In the genomic region with DNA sequence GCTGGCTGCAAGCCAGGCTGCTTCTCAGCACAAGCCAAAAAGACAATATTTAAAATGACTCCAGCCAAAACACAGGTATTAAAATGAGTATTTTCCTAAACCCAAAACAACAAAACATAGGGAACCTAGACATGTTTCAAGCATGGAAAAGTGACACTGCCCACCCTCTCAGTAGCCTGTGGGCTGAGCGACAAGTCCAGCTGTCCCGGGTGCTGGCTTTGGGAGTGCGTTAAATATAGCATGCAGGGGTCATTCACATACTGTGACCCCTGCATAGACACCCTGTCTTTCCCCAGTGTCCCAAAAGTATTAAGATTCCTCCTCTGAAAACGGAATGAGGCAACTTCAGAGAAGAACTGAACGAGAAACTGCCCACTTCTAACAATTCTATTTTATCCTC, we compare ENCODE assay signal across 1 mouse cellular context.
A peak's percentile ranks its signal among the peaks of the same experiment; 100 is the strongest.
TF ChIP-seq lines count a peak whose summit lies in the region.

No protein-coding gene starts in this region.

TF ChIP-seq in myocyte, 11 proteins besides CTCF, POLR2A, EP300 and RAD21 (continued from another document):
- TF ChIP-seq TCF12 (IDR thresholded peaks at IDR 0.05; ENCODE audit: insufficient read depth, poor library complexity, severe bottlenecking) = peak; percentile 31
- TF ChIP-seq CEBPB (IDR thresholded peaks at IDR 0.05; ENCODE audit: insufficient read depth, poor library complexity, severe bottlenecking) = no peak
- no peak for TF ChIP-seq MAX (IDR thresholded peaks at IDR 0.05; ENCODE audit: low read depth)
- TF ChIP-seq TCF3 (IDR thresholded peaks at IDR 0.05; ENCODE audit: insufficient read length, low read depth) = peak; percentile 5
- no peak for TF ChIP-seq E2F4 (IDR thresholded peaks at IDR 0.05; ENCODE audit: insufficient read depth)
- no peak for TF ChIP-seq REST (IDR thresholded peaks at IDR 0.05; ENCODE audit: insufficient read depth, insufficient read length)
- no peak for TF ChIP-seq SRF (IDR thresholded peaks at IDR 0.05; ENCODE audit: control insufficient read depth, insufficient read length, low read depth)
- TF ChIP-seq POLR2AphosphoS2 (IDR thresholded peaks at IDR 0.05; ENCODE audit: insufficient read length, low read depth) = no peak
